In genomic region chr11:118067588-118067987, GRCm38 (mm10) we compare ENCODE assay signal across 23 mouse cellular contexts.
DNase-seq lines count a peak whose midpoint lies in the region; ATAC-seq lines count a peak whose summit lies in the region.
"Had no signal": no experiment of that assay in that cellular context is flagged by ENCODE, and none has a peak within 500 bp of the region (broad histone marks: within the 10 kb centered on the region; RNA-seq: fewer than 3 reads in every experiment).

No protein-coding gene starts in this region.

- no peak overlapping the region for H3K4me3 ChIP-seq in forebrain, embryonic 10.5 days
- no peak overlapping the region for H3K4me3 ChIP-seq in forebrain, embryonic 15.5 days
- no peak overlapping the region for H3K4me3 ChIP-seq in embryonic facial prominence, embryonic 10.5 days
- H3K4me3 ChIP-seq: embryonic facial prominence, embryonic 12.5 days; forebrain, embryonic 12.5 days had no signal

- peaks cover 36% of the 10 kb centered on the region for H3K4me1 ChIP-seq in forebrain, embryonic 10.5 days
- H3K4me1 ChIP-seq in forebrain, embryonic 15.5 days: no peaks in the 10 kb centered on the region
- H3K4me1 ChIP-seq in embryonic facial prominence, embryonic 10.5 days: peaks cover 47% of the 10 kb centered on the region

- ATAC-seq in forebrain, embryonic 15.5 days (replicated peaks): no peak
- ATAC-seq: activated CD4-positive, CD25-positive, alpha-beta regulatory T cell, adult 4 months; forebrain, embryonic 14.5 days; forebrain, postnatal 0 days; Patski had no signal

- H3K36me3 ChIP-seq in forebrain, embryonic 10.5 days (replicated peaks): no peaks in the 10 kb centered on the region
- no peaks in the 10 kb centered on the region for H3K36me3 ChIP-seq in forebrain, embryonic 15.5 days
- H3K36me3 ChIP-seq in embryonic facial prominence, embryonic 10.5 days (replicated peaks): no peaks in the 10 kb centered on the region
- no peaks in the 10 kb centered on the region for H3K36me3 ChIP-seq in splenic B cell, adult 2 months (ENCODE audit: control insufficient read depth, insufficient read depth, low read length, poor library complexity, severe bottlenecking)
- H3K36me3 ChIP-seq: embryonic facial prominence, embryonic 12.5 days; forebrain, embryonic 12.5 days; G1E had no signal

- no peak overlapping the region for H3K9ac ChIP-seq in forebrain, embryonic 15.5 days (replicated peaks)
- H3K9ac ChIP-seq: embryonic facial prominence, embryonic 12.5 days; forebrain, embryonic 12.5 days; forebrain, postnatal 0 days had no signal

- H3K27me3 ChIP-seq in forebrain, embryonic 10.5 days (ENCODE audit: poor library complexity, severe bottlenecking): no peaks in the 10 kb centered on the region
- H3K27me3 ChIP-seq in forebrain, embryonic 15.5 days: no peaks in the 10 kb centered on the region
- no peaks in the 10 kb centered on the region for H3K27me3 ChIP-seq in embryonic facial prominence, embryonic 10.5 days (replicated peaks; ENCODE audit: low read depth, poor library complexity, severe bottlenecking)
- H3K27me3 ChIP-seq in splenic B cell, adult 2 months (ENCODE audit: control insufficient read depth, insufficient read depth, low read length, poor library complexity, severe bottlenecking): no peaks in the 10 kb centered on the region
- H3K27me3 ChIP-seq: embryonic facial prominence, embryonic 12.5 days; forebrain, embryonic 12.5 days; Patski had no signal

- 0 out of 2 replicates have a peak overlapping the region, but pooled peaks have one; percentile 37 for H3K27ac ChIP-seq in forebrain, embryonic 10.5 days
- no peak overlapping the region for H3K27ac ChIP-seq in forebrain, embryonic 15.5 days (replicated peaks)
- 0 out of 2 replicates have a peak overlapping the region, but pooled peaks have one; percentile 14 for H3K27ac ChIP-seq in embryonic facial prominence, embryonic 10.5 days (replicated peaks)
- H3K27ac ChIP-seq: embryonic facial prominence, embryonic 12.5 days; forebrain, embryonic 12.5 days had no signal

- DNase-seq in forebrain, embryonic 10.5 days (ENCODE audit: extremely low spot score, low spot score): no peak
- DNase-seq in A20 (ENCODE audit: low read depth, low spot score): peak; percentile 13
- DNase-seq in embryonic facial prominence, embryonic 10.5 days (ENCODE audit: low spot score): no peak
- peak; percentile 15 for DNase-seq in splenic B cell, adult 2 months (ENCODE audit: low read depth, low spot score)
- DNase-seq in cerebellum, postnatal 4 days (ENCODE audit: low spot score in 2 of 2): no peak
- DNase-seq in urinary bladder, postnatal 14 days (ENCODE audit: low spot score): no peak
- DNase-seq: adrenal gland, adult 8-10 months; adrenal gland, postnatal 14 days; adrenal gland, postnatal 36 days; cerebellum, adult 11-12 months; cerebellum, adult 2 months; cerebellum, adult 9-10 months; cerebellum, postnatal 10 days; cerebellum, postnatal 25 days; embryo, embryonic 11 days; forebrain, postnatal 0 days had no signal

- H3K4me2 ChIP-seq in forebrain, embryonic 15.5 days (replicated peaks): no peak overlapping the region
- H3K4me2 ChIP-seq: embryonic facial prominence, embryonic 12.5 days; forebrain, embryonic 12.5 days had no signal

- 79% methylated on average over 8 of the region's 8 CpGs for WGBS in forebrain, embryonic 10.5 days
- WGBS in forebrain, embryonic 15.5 days: 75% methylated on average over 8 of the region's 8 CpGs
- 77% methylated on average over 8 of the region's 8 CpGs for WGBS in embryonic facial prominence, embryonic 10.5 days

- H3K9me3 ChIP-seq in forebrain, embryonic 10.5 days: no peaks in the 10 kb centered on the region
- no peaks in the 10 kb centered on the region for H3K9me3 ChIP-seq in forebrain, embryonic 15.5 days
- H3K9me3 ChIP-seq in embryonic facial prominence, embryonic 10.5 days: no peaks in the 10 kb centered on the region
- H3K9me3 ChIP-seq: embryonic facial prominence, embryonic 12.5 days; forebrain, embryonic 12.5 days; G1E had no signal

Comparison
In these comparisons a context has a peak if more than half of its experiments do, and no peak if none do; other contexts are left out.
1. DNase-seq: peak in A20 (single experiment) and splenic B cell, adult 2 months (single experiment); none in forebrain, embryonic 10.5 days (single experiment), embryonic facial prominence, embryonic 10.5 days (single experiment), cerebellum, postnatal 4 days (0 of 2) and urinary bladder, postnatal 14 days (single experiment).